Mouse (Mus musculus): ENCODE measurements around the gene Mgat5. TPM values are rescaled to one million over a fixed set of nuclear protein-coding genes. Genes with fewer than 3 reads are reported as not detected.

Gene Mgat5
- polyA plus RNA-seq, 1 experiment from 2014 or later: 16.3 TPM

DNA sequence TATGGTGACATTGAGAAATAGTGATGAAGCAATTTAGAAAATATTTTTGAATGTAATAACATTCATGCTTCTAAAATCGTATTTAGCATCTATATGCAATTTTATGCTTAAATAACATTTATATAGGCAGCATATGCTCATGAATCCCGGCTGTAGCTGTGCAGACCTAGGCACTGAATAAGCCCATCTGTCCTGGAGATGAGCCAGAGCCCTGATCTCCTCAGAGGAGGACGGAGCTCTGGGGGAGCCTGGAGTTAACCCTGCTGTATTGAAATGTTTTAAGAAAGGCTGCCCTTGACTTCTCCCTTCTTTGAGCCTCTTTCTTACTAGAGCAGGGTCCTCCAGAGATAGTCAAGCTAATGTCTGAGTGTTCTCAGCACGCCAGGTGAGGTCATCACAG, 217.8 kb downstream of the Mgat5 start:
- Histone ChIP-seq H3K4me2 (replicated peaks) (no peak overlapping the region), H3K36me3 (replicated peaks; ENCODE audit: control insufficient read depth, insufficient read depth) (no peaks in the 10 kb centered on the region), H3K9me3 (ENCODE audit: control insufficient read depth, low read length) (no peaks in the 10 kb centered on the region), H3K4me3 (replicated peaks; ENCODE audit: low read length) (no peak overlapping the region), H3K27ac (no peak overlapping the region), H3K27me3 (ENCODE audit: control insufficient read depth, insufficient read depth, low read length) (no peaks in the 10 kb centered on the region), H3K4me1 (replicated peaks; ENCODE audit: control insufficient read depth, insufficient read depth, low read length) (peaks cover 18% of the 10 kb centered on the region; the same call in 1 of the 2 replicates), H3K9ac (no peak overlapping the region)
- ATAC-seq (ENCODE audit: low FRiP score) (no peak), DNase-seq (ENCODE audit: low spot score) (no peak)
- WGBS: 73% methylated on average over 4 of the region's 4 CpGs

DNA sequence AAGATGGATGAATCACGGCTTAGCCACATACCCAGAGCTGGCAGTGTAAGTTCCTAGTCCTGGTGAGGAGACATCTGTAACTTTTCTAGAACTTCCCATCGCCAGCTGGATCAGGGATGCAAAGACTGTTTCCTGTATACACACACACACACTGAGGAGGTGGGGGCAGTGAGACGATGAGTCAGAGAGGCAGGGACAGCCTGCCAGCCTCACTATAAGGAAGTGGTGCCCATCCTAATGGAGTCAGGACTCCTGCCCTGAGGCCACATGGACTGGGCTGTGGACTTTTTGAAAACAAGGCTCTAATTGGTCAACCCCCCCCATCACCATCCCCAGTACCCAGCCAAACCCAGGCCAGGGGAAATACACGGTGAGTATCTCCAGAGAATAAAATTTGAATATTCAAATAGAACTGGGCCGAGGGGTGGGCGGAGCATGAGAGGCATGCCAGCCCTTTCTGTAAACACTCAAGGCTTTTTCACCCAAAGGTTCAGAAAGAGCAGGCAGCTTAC, 220.3 kb downstream of the Mgat5 start:
- Histone ChIP-seq H3K9me3 (ENCODE audit: control insufficient read depth, low read length) (no peaks in the 10 kb centered on the region), H3K4me2 (replicated peaks) (no peak overlapping the region), H3K9ac (no peak overlapping the region), H3K4me3 (replicated peaks; ENCODE audit: low read length) (no peak overlapping the region), H3K4me1 (replicated peaks; ENCODE audit: control insufficient read depth, insufficient read depth, low read length) (peaks cover 18% of the 10 kb centered on the region; the same call in 1 of the 2 replicates), H3K27me3 (ENCODE audit: control insufficient read depth, insufficient read depth, low read length) (no peaks in the 10 kb centered on the region), H3K27ac (no peak overlapping the region), H3K36me3 (replicated peaks; ENCODE audit: control insufficient read depth, insufficient read depth) (no peaks in the 10 kb centered on the region)
- ATAC-seq (ENCODE audit: low FRiP score) (peak; percentile 37; the same call in 1 of the 2 replicates), DNase-seq (ENCODE audit: low spot score) (no peak)
- WGBS: 39% methylated on average over 6 of the region's 6 CpGs

DNA sequence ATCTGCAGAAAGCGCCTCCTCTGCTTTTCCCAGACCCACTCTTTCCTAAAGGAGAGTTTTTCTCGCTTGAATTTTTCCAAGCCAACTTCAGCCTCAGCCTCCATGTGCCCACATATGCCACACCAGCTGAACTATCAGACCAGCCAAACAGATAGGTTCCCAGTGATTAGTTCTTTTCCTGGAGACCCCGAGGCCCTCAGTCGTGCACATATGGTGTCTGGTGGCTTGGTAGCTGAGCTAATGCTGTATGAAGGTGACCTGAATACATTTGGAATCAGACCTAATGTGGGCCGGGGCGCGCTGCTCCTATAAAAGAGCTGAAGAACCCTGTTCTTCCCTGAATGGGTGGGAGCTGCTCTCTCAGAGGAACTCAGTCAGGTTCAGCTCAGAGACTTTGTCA, 225.5 kb downstream of the Mgat5 start:
- Histone ChIP-seq H3K27ac (no peak overlapping the region), H3K4me2 (replicated peaks) (no peak overlapping the region), H3K36me3 (replicated peaks; ENCODE audit: control insufficient read depth, insufficient read depth) (no peaks in the 10 kb centered on the region), H3K9ac (no peak overlapping the region), H3K27me3 (ENCODE audit: control insufficient read depth, insufficient read depth, low read length) (no peaks in the 10 kb centered on the region), H3K4me1 (replicated peaks; ENCODE audit: control insufficient read depth, insufficient read depth, low read length) (peaks cover 9% of the 10 kb centered on the region), H3K9me3 (ENCODE audit: control insufficient read depth, low read length) (no peaks in the 10 kb centered on the region), H3K4me3 (replicated peaks; ENCODE audit: low read length) (no peak overlapping the region)
- WGBS: 81% methylated on average over 7 of the region's 7 CpGs
- DNase-seq (ENCODE audit: low spot score) (no peak), ATAC-seq (ENCODE audit: low FRiP score) (no peak)

DNA sequence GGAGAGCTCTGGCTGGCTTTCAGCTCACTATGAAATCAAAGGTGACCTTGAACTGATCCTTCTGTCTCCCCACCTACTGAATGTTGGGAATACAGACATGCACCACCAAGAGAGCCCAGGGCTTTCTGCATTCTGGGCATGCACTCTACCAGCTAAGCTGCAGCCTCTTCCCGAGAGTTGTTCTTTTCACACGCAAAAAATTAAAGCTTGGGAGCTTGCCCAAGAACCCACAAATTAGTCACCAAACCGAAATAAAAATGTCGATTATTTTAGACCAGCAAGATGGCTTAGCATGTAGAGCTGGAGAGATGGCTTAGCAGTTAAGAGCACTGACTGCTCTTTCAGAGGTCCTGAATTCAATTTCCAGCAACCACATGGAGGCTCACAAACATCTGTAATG, 230.0 kb downstream of the Mgat5 start:
- Histone ChIP-seq H3K36me3 (replicated peaks; ENCODE audit: control insufficient read depth, insufficient read depth) (no peaks in the 10 kb centered on the region), H3K4me1 (replicated peaks; ENCODE audit: control insufficient read depth, insufficient read depth, low read length) (peaks cover 9% of the 10 kb centered on the region), H3K4me2 (replicated peaks) (no peak overlapping the region), H3K9me3 (ENCODE audit: control insufficient read depth, low read length) (no peaks in the 10 kb centered on the region), H3K27me3 (ENCODE audit: control insufficient read depth, insufficient read depth, low read length) (no peaks in the 10 kb centered on the region), H3K27ac (no peak overlapping the region), H3K9ac (no peak overlapping the region), H3K4me3 (replicated peaks; ENCODE audit: low read length) (no peak overlapping the region)
- 80% methylated on average over 4 of the region's 4 CpGs for WGBS
- no peak for ATAC-seq (ENCODE audit: low FRiP score)
- no peak for DNase-seq (ENCODE audit: low spot score)

DNA sequence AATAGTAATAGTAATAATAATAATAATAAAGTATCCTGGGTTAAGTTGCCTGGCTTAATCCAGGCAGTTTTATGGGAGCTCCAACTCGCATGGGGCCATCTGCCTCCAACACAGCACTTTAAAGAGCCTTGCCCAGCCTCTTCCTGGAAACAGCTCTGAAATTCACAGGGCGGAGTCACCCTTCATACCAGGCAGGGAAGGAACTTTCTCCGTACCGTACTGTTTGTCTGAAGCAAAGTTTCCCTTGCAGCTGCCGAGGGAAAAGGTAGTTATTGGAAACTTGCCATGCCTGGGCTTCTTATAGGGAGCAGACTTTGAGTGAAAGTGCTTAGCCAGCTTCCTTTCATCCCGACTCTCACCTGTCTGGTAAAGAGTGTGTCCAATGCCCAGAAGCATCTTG, 232.3 kb downstream of the Mgat5 start:
- no peak overlapping the region for H3K4me3 ChIP-seq (replicated peaks; ENCODE audit: low read length)
- H3K9me3 ChIP-seq (ENCODE audit: control insufficient read depth, low read length): no peaks in the 10 kb centered on the region
- ATAC-seq (ENCODE audit: low FRiP score) (no peak), DNase-seq (ENCODE audit: low spot score) (no peak)
- H3K9ac ChIP-seq: no peak overlapping the region
- no peaks in the 10 kb centered on the region for H3K27me3 ChIP-seq (ENCODE audit: control insufficient read depth, insufficient read depth, low read length)
- H3K27ac ChIP-seq: no peak overlapping the region
- WGBS: 85% methylated on average over 6 of the region's 6 CpGs
- peaks cover 7% of the 10 kb centered on the region for H3K4me1 ChIP-seq (replicated peaks; ENCODE audit: control insufficient read depth, insufficient read depth, low read length)
- no peak overlapping the region for H3K4me2 ChIP-seq (replicated peaks)
- no peaks in the 10 kb centered on the region for H3K36me3 ChIP-seq (replicated peaks; ENCODE audit: control insufficient read depth, insufficient read depth)

DNA sequence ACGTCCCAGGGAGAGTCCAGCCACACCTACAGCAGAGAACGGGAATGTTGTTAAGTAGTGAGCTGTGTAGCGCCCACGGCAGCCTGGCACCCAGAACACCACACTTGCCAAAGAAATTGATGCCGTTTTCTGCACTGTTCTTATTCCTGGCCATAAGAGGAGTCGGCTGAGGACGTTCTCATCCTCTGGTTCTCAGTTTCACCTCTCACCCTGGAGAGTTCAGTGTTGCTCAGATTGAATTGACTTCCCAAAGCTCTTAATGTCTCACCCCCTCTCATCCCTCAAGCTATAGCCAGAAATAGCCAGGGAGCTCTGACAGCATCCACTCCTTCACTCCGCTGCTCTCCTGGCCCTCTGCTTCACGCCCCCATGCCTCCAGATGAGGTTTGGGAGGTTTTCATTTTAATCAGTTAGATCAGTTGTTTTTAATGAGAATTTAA, 234.7 kb downstream of the Mgat5 start:
- H3K4me2 ChIP-seq (replicated peaks): no peak overlapping the region
- H3K9ac ChIP-seq: no peak overlapping the region
- no peaks in the 10 kb centered on the region for H3K27me3 ChIP-seq (ENCODE audit: control insufficient read depth, insufficient read depth, low read length)
- H3K9me3 ChIP-seq (ENCODE audit: control insufficient read depth, low read length): no peaks in the 10 kb centered on the region
- no peak overlapping the region for H3K4me3 ChIP-seq (replicated peaks; ENCODE audit: low read length)
- H3K27ac ChIP-seq: no peak overlapping the region
- no peak for ATAC-seq (ENCODE audit: low FRiP score)
- no peaks in the 10 kb centered on the region for H3K36me3 ChIP-seq (replicated peaks; ENCODE audit: control insufficient read depth, insufficient read depth)
- no peak for DNase-seq (ENCODE audit: low spot score)
- no peaks in the 10 kb centered on the region; the same call in 1 of the 2 replicates for H3K4me1 ChIP-seq (replicated peaks; ENCODE audit: control insufficient read depth, insufficient read depth, low read length)
- WGBS: 81% methylated on average over 9 of the region's 9 CpGs

DNA sequence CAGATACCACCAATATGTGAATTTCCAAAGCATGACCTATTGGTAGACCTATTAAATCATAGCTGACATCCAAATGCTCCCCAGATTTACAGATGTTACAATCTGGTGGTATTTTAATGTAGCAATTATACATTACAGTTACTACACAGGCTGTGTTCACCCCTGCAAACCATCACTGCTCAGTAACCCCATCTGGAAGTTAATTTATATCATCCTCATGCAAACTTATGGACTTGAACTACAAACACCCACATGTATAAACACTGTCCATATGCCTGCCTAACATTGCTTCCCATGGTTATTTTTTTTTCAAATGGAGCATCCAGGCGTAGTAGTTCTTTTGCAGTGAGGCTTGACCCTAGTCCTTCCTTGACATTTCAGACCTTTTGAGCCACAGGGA, 236.2 kb downstream of the Mgat5 start:
- 0 out of 2 replicates have a peak, but pooled peaks cover 5% of the 10 kb centered on the region for H3K36me3 ChIP-seq (replicated peaks; ENCODE audit: control insufficient read depth, insufficient read depth)
- WGBS: 90% methylated on average over 1 of the region's 1 CpGs
- no peak for ATAC-seq (ENCODE audit: low FRiP score)
- H3K4me3 ChIP-seq (replicated peaks; ENCODE audit: low read length): no peak overlapping the region
- H3K4me1 ChIP-seq (replicated peaks; ENCODE audit: control insufficient read depth, insufficient read depth, low read length): no peaks in the 10 kb centered on the region; the same call in 1 of the 2 replicates
- no peak for DNase-seq (ENCODE audit: low spot score)
- H3K4me2 ChIP-seq (replicated peaks): no peak overlapping the region
- no peak overlapping the region for H3K27ac ChIP-seq
- H3K9me3 ChIP-seq (ENCODE audit: control insufficient read depth, low read length): no peaks in the 10 kb centered on the region
- no peak overlapping the region for H3K9ac ChIP-seq
- no peaks in the 10 kb centered on the region for H3K27me3 ChIP-seq (ENCODE audit: control insufficient read depth, insufficient read depth, low read length)

DNA sequence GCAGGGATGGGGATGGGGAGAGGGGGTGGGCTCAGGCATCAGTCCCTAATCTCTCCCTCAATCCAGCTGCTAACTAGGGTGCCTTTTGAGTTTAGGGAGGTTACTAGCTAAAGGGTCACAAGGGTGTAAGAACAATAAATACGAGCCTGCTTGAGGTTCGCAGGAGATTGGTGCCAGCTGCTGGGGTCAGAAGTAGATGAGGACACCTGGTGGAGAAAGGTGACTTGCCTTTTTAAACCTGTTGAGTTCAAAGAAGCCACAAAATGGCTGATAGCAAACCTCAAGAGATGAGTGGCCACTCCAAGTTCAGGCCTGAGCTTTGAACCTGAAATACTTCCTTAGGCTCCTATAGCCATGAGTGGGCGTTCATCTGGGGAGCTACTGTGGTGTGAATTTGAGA, 236.9 kb downstream of the Mgat5 start:
- no peak overlapping the region for H3K9ac ChIP-seq
- WGBS: 81% methylated on average over 3 of the region's 3 CpGs
- 0 out of 2 replicates have a peak, but pooled peaks cover 12% of the 10 kb centered on the region for H3K36me3 ChIP-seq (replicated peaks; ENCODE audit: control insufficient read depth, insufficient read depth)
- ATAC-seq (ENCODE audit: low FRiP score) (no peak), DNase-seq (ENCODE audit: low spot score) (no peak)
- no peak overlapping the region for H3K4me3 ChIP-seq (replicated peaks; ENCODE audit: low read length)
- no peak overlapping the region for H3K27ac ChIP-seq
- H3K4me1 ChIP-seq (replicated peaks; ENCODE audit: control insufficient read depth, insufficient read depth, low read length): no peaks in the 10 kb centered on the region; the same call in 1 of the 2 replicates
- no peaks in the 10 kb centered on the region for H3K27me3 ChIP-seq (ENCODE audit: control insufficient read depth, insufficient read depth, low read length)
- no peak overlapping the region for H3K4me2 ChIP-seq (replicated peaks)
- no peaks in the 10 kb centered on the region for H3K9me3 ChIP-seq (ENCODE audit: control insufficient read depth, low read length)

DNA sequence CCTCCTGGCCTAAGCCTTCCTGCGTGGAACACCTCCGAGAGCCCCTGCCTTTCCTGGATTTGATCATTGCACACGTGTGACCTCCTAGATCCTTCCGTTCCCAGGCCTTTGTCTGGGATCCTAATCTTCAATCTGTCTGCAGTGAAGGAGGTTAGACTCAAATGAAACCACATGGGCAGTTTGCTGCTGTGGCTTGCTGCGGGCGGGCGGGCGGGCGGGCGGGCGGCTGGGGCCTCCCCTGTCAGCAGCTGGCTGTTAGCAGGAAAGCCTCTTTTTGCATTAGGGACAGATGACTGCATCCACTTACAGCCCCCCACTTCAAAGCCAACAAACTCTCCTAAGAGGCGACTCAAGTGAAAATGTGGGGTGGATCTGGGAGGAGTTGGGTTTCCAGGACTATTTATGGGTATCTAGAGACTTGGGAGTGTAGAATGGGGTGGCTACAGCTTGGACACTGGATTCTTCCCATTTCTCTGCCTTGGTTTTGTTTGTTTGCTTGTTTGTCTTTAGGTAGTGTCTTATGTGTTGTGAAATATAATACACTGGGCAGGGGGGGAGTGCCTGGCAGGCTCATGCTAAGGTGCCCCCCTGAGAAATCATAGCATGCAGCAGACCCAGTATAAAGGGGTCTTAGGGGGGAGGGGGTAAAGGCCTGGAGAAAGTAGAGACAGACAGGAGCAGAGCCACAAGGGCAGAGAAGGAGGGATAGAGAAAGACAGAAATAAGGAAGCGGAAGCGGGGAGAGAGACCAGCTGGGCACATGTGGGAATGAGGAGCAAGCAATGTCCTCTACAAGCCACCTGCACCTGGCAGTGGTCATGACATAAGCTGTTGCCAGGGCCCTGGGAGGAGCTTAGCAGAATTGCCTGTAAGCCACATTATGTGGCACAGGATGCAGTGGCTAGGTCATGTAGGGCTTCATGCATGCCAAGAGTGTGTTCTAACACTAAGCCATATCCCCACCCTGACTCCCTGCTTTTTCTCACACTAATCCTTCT, 238.4 kb downstream of the Mgat5 start:
- H3K36me3 ChIP-seq (replicated peaks; ENCODE audit: control insufficient read depth, insufficient read depth): peaks cover 21% of the 10 kb centered on the region
- H3K27me3 ChIP-seq (ENCODE audit: control insufficient read depth, insufficient read depth, low read length): no peaks in the 10 kb centered on the region
- ATAC-seq (ENCODE audit: low FRiP score) (no peak), DNase-seq (ENCODE audit: low spot score) (no peak)
- WGBS: 38% methylated on average over 14 of the region's 14 CpGs
- H3K9me3 ChIP-seq (ENCODE audit: control insufficient read depth, low read length): 0 out of 2 replicates have a peak, but pooled peaks cover 1% of the 10 kb centered on the region
- no peaks in the 10 kb centered on the region; the same call in 1 of the 2 replicates for H3K4me1 ChIP-seq (replicated peaks; ENCODE audit: control insufficient read depth, insufficient read depth, low read length)
- no peak overlapping the region for H3K4me2 ChIP-seq (replicated peaks)
- no peak overlapping the region for H3K9ac ChIP-seq
- no peak overlapping the region for H3K27ac ChIP-seq
- no peak overlapping the region for H3K4me3 ChIP-seq (replicated peaks; ENCODE audit: low read length)

Measured in hindbrain, embryonic 14.5 days (tissue).